Mouse (Mus musculus) heart, postnatal 10 days (tissue): ENCODE data around the gene Arl15. TPM values are rescaled to one million over a fixed set of nuclear protein-coding genes. Genes with fewer than 3 reads are reported as not detected.
A peak's percentile ranks its signal among the peaks of the same experiment; 100 is the strongest.

Source experiments
- DNase-seq, 2 experiments: peaks; one replicate each; pipeline ENCODE4 v3.0.0; 2021
- intact Hi-C: fragments of 180-260 bp; cut with DNase I; formaldehyde crosslinking; loops from one replicate; pipeline ENCODE4 v1.15.1; 2025
- total RNA-seq, 2 experiments: library from RNA; stranded (reverse); gene quantifications; 2 replicates each; pipeline ENCODE4 v1.2.3; 2021

The Arl15 gene
- total RNA-seq, 2 experiments from 2014 or later = 15.9 to 18.0 TPM

GRCm38 (mm10) chr13:113897951-113898350, 103.6 kb downstream of the Arl15 start:
- DNase-seq = no peak
- intact Hi-C loops = no loop called here

- DNase-seq = peak; percentile 43 to 53
- intact Hi-C loops = no loop called here
These were observed 106.8 kb downstream of the Arl15 start for GRCm38 (mm10) chr13:113901001-113901545.

- intact Hi-C loops = no loop called here
- DNase-seq = no peak
These were observed 109.0 kb downstream of the Arl15 start for GRCm38 (mm10) chr13:113903255-113903654.

GRCm38 (mm10) chr13:113911986-113912519, 117.7 kb downstream of the Arl15 start:
- intact Hi-C loops = no loop called here
- no peak for DNase-seq

GRCm38 (mm10) chr13:113914551-113914971, 120.3 kb downstream of the Arl15 start:
- intact Hi-C loops = no loop called here
- no peak for DNase-seq

- DNase-seq = no peak
- intact Hi-C loops = no loop called here
These were observed 121.4 kb downstream of the Arl15 start for GRCm38 (mm10) chr13:113915700-113916099.

GRCm38 (mm10) chr13:113916761-113917160, 122.5 kb downstream of the Arl15 start:
- DNase-seq = no peak
- intact Hi-C loops = no loop called here

- no peak for DNase-seq
- intact Hi-C loops = no loop called here
These were observed 123.1 kb downstream of the Arl15 start for GRCm38 (mm10) chr13:113917376-113917775.

- intact Hi-C loops = no loop called here
- DNase-seq = no peak
These were observed 123.6 kb downstream of the Arl15 start for GRCm38 (mm10) chr13:113917868-113918411.

GRCm38 (mm10) chr13:113918668-113919067, 124.4 kb downstream of the Arl15 start:
- intact Hi-C loops = no loop called here
- no peak for DNase-seq

GRCm38 (mm10) chr13:113935697-113936096, 141.4 kb downstream of the Arl15 start:
- intact Hi-C loops = no loop called here
- DNase-seq = no peak

- no peak for DNase-seq
- intact Hi-C loops = no loop called here
These were observed 142.9 kb downstream of the Arl15 start for GRCm38 (mm10) chr13:113937231-113937630.

- intact Hi-C loops = no loop called here
- DNase-seq = no peak
These were observed 144.3 kb downstream of the Arl15 start for GRCm38 (mm10) chr13:113938561-113938960.

GRCm38 (mm10) chr13:113939097-113939496, 144.8 kb downstream of the Arl15 start:
- no peak for DNase-seq
- intact Hi-C loops = no loop called here

- intact Hi-C loops = no loop called here
These were observed 145.4 kb downstream of the Arl15 start for GRCm38 (mm10) chr13:113939681-113940080.

GRCm38 (mm10) chr13:113940151-113940550, 145.8 kb downstream of the Arl15 start:
- intact Hi-C loops = no loop called here
- DNase-seq = no peak

More at GRCm38 (mm10) chr13:113939681-113940080, 145.4 kb downstream of the Arl15 start:
- peak; percentile 48 to 63 for DNase-seq

GRCm38 (mm10) chr13:113941943-113942342, 147.6 kb downstream of the Arl15 start:
- intact Hi-C loops = no loop called here
- DNase-seq = no peak

GRCm38 (mm10) chr13:113947546-113947945, 153.2 kb downstream of the Arl15 start:
- intact Hi-C loops = no loop called here
- peak; percentile 36 to 43 for DNase-seq

GRCm38 (mm10) chr13:113949708-113950107, 155.4 kb downstream of the Arl15 start:
- intact Hi-C loops = no loop called here

GRCm38 (mm10) chr13:113950131-113950530, 155.8 kb downstream of the Arl15 start:
- peak; percentile 15 to 35 for DNase-seq

More at GRCm38 (mm10) chr13:113949708-113950107, 155.4 kb downstream of the Arl15 start:
- peak; percentile 45 to 54 for DNase-seq

GRCm38 (mm10) chr13:113957438-113957837, 163.1 kb downstream of the Arl15 start:
- no peak for DNase-seq
- intact Hi-C loops = no loop called here

More at GRCm38 (mm10) chr13:113950131-113950530, 155.8 kb downstream of the Arl15 start:
- intact Hi-C loops = no loop called here

GRCm38 (mm10) chr13:113964945-113965344, 170.6 kb downstream of the Arl15 start:
- no peak for DNase-seq
- intact Hi-C loops = no loop called here
